Mouse (Mus musculus) embryonic stem cell, embryonic (primary cell): ENCODE measurements at regions not wholly inside any gene's neighbourhood (a gene's known extent, or its start where the extent isn't known, plus 50 kb on each side); places are given as distances from the start of the nearest gene placed in this dataset.

Experiments used
- CTCF ChIA-PET, 4 experiments: fragments of 300-600 bp in 2 of 4; fragments of 350-600 bp in 2 of 4; sonication (Branson Sonifier 250); formaldehyde crosslinking; loops; one replicate each; lab custom pipeline; 2022; ENCODE audit warnings: inconsistent platforms in 2 of 4; lab: Charles Lee
- POLR2A ChIA-PET, 4 experiments: fragments of 300-600 bp in 2 of 4; fragments of 350-600 bp in 2 of 4; sonication (Branson Sonifier 250); formaldehyde crosslinking; loops; one replicate each; lab custom pipeline; 2022; ENCODE audit warnings: antibody characterized with exemption in 4 of 4, inconsistent platforms in 1 of 4; lab: Charles Lee

DNA sequence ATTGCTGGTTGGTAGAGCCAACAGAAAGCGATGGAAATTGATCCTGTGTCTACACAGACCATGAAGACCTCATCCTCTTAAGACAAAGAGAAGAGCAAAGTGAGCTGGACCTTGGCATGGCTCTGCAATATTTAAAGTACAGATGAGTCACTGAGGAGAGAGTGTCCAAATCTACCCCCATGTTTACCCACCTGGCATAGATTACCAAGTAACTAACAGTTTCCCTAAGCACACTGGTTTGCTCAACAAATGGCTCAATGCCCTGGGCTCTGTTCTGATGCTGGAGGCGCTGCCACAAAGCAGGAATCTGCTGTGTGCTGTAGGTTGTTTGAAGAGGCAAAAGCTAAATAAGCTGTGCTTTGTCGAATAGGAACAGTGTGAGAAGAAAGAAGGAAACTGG is 345.0 kb upstream of the Gm10131 start:
- POLR2A ChIA-PET = no interaction called here
- CTCF ChIA-PET = no interaction called here

DNA sequence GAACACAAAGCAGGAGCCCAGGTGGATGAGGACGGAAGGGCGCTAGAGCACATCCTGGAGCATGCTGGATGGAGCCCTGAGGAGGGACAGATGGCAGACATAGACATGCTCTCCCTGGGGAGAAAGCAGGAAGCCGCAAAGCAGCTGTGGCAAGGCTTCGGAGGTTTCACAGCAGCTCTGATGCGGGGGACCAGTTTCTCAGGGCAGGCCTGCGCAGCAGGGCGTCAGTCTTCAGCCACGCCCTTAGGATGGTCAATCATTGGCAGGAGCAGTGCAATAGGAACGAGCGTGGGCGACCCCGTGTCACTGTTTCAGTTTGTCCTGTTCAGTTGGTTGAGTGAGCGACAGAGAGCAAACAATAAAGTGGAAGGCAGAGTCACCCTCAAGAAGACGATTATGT is 343.8 kb upstream of the Gm10131 start:
- ChIA-PET POLR2A (interaction anchor here in 1 of 4 experiments (0.5 kb wide), 1 partner anchor 164 kb away, joined by 5 read pairs; no protein-coding TSS in a partner anchor), CTCF (no interaction called here)

- ChIA-PET POLR2A (no interaction called here), CTCF (no interaction called here)
These were observed 341.3 kb upstream of the Gm10131 start for GRCm38 (mm10) chr8:34452811-34453210.

DNA sequence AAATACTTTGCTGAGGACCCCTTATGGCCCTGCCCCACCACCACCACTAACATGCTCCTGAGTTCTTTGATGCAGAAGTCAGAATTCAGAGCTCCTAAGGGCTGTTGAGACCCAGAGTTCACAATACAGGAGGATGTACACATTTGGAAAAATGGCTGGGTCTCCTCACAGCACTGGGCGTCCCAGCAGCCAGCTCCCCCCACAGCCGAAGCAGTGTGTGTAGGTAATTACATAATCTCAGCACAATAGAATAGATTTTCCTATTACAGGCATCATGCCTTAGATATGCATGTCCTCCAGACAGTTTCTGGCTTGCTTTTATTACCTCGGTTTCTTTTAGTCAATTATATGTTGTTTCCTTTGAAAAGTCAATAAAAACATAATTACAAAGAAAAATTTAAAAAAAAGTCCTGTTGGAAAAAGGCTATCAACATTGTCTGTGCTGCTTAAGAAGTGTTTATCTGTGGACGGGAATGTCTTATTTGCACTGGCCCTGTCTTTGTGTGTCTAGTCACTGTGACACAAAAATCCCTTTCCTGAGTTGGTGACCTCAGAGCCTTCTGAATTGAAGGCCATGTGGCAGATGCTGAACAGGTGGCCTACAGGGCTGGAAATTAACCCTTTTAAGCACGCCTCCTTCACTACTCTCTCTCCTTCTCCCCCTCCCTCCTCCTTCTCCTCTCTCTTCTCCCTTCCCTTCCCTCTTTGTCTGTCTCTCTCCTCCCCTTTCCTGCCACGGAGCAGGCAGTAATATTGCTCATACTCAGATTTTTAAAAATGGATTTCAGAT is 339.9 kb upstream of the Gm10131 start:
- ChIA-PET CTCF (no interaction called here), POLR2A (no interaction called here)

DNA sequence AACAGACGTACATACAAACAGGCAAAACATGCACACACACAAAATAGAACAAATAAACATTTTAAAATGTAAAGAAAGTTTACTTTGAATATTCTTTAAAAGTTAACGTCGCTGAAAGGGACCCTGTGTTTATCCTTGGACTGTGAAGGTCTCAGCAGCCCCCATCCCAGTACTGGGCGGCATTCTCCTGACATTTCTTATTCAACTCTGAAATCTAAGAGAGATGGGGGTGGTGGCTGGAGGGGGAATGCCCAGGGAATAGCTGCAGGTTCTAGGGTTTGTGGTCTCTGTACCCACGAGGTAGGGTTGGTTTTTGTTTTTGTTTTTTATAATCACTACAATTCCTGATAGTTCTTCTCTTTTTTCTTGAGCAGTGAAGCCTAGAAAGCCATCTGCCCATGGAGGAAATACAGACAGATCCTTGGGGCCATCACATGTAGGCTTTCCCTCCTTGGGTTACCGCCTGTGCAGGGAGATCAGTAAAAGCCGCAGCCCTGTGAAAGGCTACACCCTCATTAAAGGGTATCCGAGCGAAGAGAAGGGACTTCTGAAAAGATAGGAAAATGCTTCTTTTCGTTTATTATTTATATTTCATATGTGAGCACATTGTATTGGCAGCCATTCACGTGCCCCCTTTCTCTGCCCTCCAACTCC is 338.0 kb upstream of the Gm10131 start:
- POLR2A ChIA-PET = interaction anchor here in 1 of 4 experiments (0.6 kb wide), 1 partner anchor 38 kb away, joined by 4 read pairs; no protein-coding TSS in a partner anchor
- CTCF ChIA-PET = no interaction called here

DNA sequence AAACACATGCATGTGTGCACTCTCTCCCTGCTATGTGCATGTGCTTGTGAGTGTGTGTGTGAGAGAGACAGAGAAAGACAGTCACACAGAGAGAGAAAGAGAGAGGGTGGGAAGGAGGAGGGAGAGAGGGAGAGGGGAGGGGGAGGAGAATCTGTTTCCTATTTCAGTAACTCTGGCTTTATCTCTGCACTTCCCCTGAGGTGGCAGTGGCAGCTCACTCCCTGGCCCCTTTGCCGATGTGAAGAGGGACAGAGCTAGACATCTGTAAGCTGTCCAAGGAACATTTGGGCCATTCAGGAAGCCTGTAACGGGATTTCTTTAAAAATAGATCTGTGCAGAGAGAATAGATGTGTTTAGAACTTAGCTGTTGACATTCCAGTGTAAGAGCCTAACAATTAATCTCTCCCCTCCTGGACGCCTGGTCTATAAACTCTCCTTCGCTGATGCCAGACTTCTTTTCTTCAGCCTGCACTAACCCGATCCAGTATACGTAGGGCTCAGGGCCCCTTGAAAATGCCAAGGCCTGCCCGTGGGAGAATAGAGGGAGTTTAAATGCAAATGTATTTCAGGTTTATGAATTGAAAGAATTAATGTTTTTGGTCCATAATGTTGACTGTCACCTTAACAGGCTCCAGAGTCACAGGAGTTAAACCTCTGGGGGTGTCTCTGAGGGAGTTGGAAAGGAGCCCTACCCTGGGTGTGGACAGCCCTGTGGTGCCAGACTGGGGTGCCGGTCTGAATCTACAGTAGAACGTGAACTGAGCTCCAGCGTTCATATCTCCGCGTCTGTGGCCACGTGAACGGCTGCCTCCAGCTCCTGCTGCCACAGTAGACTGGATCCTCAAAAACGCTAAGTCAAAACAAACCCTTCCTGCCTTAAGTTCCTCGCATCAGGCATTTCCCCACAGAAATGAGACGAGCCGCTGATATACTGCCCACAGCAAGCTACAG is 336.6 kb upstream of the Gm10131 start:
- CTCF ChIA-PET = interaction anchor here in 2 of 4 experiments (0.7 kb wide), 2 partner anchors 75 to 112 kb away, joined by 5 to 7 read pairs; no protein-coding TSS in a partner anchor
- POLR2A ChIA-PET = interaction anchor here in 2 of 4 experiments (0.6 to 0.7 kb wide), 3 partner anchors 8 to 1406 kb away, joined by 3 to 8 read pairs (median 3); no protein-coding TSS in a partner anchor

DNA sequence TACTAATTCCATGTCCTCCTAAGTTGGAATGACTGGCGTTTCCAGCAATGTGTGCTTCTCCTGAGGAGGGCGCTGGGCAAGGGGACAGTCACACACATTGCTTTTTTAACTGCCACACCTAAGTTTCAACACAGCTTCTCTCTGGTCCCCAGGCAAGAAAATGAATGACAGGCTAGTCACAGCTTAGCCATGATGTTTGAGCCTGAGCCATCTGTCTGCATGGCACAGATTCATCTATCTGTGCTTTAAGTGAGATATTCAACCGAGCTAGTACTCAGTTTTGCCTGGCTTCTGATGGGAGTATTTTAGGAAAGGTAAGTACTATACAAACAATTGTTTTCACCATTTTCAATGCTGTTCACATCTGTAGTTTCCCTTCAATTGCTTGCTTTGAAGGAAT is 331.2 kb upstream of the Gm10131 start:
- CTCF ChIA-PET = no interaction called here
- POLR2A ChIA-PET = no interaction called here

DNA sequence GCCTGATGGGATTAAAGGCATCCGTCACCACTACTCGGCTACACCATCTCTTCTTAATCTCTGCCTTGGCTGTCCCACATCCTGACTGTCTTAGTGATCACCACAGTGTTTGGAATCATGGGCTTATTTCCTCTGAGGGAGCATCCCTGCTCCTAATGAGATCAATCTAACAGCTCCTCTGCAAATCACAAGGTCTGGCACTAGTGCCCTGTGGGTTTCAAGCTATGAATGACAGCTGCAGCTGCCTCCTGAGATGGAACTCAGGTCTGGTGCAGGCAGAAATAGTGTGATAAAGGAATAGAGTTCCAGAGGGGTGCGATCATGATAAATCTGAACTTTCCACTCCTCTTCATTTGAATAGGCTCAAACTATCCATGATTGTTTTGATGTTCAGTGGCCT is 330.2 kb upstream of the Gm10131 start:
- ChIA-PET POLR2A (no interaction called here), CTCF (no interaction called here)

DNA sequence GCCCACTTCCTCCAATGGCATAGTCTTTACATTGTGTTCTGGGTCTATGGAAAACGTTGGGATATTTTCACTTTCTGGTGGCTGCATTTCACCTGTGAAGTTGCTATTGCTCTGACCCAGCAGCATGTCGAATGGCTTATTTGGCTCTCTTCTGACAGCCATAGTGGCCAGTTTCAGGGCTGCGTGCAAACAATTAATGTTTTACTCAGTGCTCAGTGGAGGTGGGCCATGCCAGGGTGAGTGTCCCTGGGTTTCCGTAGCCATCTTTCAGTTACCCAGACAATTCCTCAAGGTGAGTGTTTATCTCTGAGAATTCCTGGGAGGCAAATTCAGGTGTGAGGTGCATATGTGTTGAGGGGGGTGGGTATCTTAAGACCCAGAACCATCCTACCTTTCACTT is 329.2 kb upstream of the Gm10131 start:
- CTCF ChIA-PET = no interaction called here
- POLR2A ChIA-PET = interaction anchor here in 1 of 4 experiments (0.6 kb wide), 1 partner anchor 8 kb away, joined by 8 read pairs; no protein-coding TSS in a partner anchor

GRCm38 (mm10) chr8:34438771-34439170 is 327.2 kb upstream of the Gm10131 start:
- CTCF ChIA-PET = no interaction called here
- POLR2A ChIA-PET = interaction anchor here in 1 of 4 experiments (0.6 kb wide), 1 partner anchor 566 kb away, joined by 8 read pairs; no protein-coding TSS in a partner anchor

DNA sequence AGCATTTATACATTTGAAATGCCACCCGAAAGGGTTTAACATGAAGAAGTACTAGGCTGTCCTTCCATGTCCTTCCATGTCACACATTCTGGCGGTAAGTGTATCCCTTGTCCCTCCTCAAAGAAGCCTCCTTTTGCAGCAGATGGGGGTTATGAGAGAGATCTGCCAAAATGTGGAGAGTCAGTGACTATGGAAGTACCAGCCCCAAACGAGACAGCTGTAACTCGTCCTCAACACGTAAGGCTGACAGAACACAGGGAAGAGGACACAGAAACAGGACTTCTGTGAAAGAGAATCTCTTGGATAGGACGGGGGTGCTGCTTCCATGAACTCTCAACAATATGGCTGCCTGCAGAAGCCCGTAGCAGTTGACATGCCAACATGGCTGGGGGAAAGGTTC is 320.4 kb upstream of the Gm10131 start:
- ChIA-PET CTCF (no interaction called here), POLR2A (no interaction called here)

DNA sequence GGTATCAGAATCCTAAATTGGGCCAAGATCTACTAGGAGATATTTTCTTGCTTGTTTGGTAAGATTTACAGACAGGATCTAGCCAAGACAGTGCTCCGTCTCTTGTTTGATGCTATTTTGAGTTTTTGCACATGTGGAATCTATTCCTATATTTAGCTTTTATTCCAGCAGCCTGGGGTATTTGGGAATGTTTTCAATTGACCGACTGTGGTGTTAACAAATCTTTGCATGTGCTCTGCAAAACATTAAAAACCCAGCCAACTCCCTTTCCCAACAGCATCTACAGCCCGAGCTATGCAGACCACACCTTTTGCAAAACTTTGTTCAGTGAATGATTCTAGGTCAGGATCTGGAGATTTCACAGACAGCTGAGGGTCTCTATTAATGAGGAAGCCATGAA is 317.7 kb upstream of the Gm10131 start:
- ChIA-PET CTCF (interaction anchor here in 1 of 4 experiments (1.1 kb wide), 1 partner anchor 33 kb away, joined by 3 read pairs; no protein-coding TSS in a partner anchor), POLR2A (no interaction called here)

DNA sequence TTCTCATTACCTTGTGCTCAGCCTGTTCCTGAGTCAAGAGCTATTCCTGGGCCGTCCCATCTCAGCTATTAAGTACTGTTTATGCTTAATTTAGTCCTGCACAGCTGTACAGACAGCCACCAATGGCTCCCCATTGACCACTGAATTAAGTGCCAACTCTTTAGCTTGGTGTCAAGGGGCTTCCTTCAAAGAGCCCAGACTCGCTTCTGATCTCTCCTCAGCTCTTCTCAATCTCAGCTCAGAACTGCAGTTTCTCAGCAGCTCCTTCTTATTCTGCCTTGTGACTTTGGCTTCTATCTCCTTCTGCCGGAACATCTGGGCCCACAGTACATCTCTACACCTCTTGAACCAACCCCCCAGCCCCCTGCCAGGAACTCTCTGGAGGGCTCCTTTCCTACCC is 290.0 kb upstream of the Gm10131 start:
- CTCF ChIA-PET = interaction anchor here in 2 of 4 experiments (0.6 to 0.9 kb wide), 2 partner anchors 10 to 428 kb away, joined by 3 to 4 read pairs; no protein-coding TSS in a partner anchor
- POLR2A ChIA-PET = interaction anchor here in 1 of 4 experiments (0.6 kb wide), 1 partner anchor 68 kb away, joined by 3 read pairs; no protein-coding TSS in a partner anchor

DNA sequence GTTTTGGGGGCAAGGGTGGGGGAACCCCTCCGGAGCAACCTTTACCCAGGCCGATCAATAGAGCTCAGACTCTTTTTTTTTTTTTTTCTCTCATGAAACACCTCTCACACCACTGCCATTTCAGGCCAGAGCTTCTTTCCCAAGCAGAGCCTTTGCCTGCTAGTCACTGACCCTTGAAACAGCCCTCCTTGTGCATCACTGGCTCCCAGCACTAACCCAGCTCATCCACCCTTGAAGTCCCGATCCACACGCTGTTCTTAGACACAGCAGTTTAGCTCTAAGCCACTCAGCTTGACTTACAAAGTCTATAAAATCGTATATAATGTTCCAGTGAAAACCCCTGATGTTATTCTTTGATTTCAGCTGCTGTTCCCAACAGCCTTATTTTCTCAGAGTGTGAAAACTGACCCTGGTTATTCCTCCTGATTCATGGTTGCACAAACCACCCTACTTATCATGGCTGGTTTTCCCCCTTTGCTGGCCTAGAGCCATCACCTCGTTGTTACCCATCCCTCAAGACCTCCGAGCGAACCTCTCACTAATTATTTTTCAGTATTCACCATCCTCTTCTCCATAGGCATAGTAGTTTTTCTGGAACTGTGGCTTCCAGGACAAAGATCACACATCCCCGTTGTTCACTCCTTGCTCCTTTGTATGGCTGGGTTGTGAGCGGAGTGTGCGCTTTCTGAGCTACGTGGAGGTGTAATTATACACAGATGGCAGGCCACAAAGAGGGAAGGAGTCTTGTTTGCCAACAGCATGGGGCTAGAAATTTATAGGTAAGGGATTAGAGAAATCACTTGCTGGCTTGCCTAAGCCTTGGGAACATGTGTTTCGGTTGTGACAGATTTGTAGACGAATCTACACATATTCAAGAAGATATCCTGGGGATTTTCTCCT is 287.6 kb upstream of the Gm10131 start:
- CTCF ChIA-PET = interaction anchor here in 3 of 4 experiments (0.5 to 0.7 kb wide), 5 partner anchors 43 to 1075 kb away, joined by 3 to 9 read pairs (median 3); no protein-coding TSS in a partner anchor
- POLR2A ChIA-PET = interaction anchor here in 1 of 4 experiments (0.7 kb wide), 1 partner anchor 147 kb away, joined by 4 read pairs; no protein-coding TSS in a partner anchor

- ChIA-PET POLR2A (no interaction called here), CTCF (interaction anchor here in 2 of 4 experiments (0.6 to 0.9 kb wide), 5 partner anchors 9 to 1570 kb away, joined by 3 to 4 read pairs (median 4); no protein-coding TSS in a partner anchor)
These were observed 286.3 kb upstream of the Gm10131 start for GRCm38 (mm10) chr8:34397583-34398411.

DNA sequence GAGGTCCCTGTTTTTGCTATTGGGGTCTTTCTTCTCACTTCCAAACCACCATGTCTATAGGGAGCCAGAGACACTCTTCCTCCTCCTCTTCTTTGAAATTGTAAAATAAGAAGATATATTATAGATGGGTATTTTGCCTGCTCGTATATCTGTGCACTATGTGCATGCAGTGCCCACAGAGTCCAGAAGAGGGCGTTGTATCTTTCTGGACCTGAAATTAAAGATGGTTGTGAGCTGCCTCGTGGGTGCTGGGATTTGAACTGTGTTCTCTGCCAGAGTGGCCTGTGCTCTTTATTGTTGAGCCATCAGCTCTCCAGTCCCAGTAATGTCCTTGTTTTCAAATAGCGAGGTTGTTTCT is 285.7 kb upstream of the Gm10131 start:
- CTCF ChIA-PET = interaction anchor here in 2 of 4 experiments (0.6 to 0.9 kb wide), 3 partner anchors 9 to 218 kb away, joined by 3 to 10 read pairs (median 4); no protein-coding TSS in a partner anchor
- POLR2A ChIA-PET = no interaction called here
